Mouse (Mus musculus): ENCODE measurements around the gene Rbms3.

GRCm38 (mm10) chr9:116703119-116703518 lies 926.6 kb downstream of the Rbms3 start:
- TF ChIP-seq POLR2A (IDR thresholded peaks at IDR 0.05; ENCODE audit: borderline replicate concordance, control insufficient read depth, low read depth, low read length), result no peak
- no peak for TF ChIP-seq CTCF (IDR thresholded peaks at IDR 0.05; ENCODE audit: control insufficient read depth, insufficient read depth, low read length)

Data from bone marrow, adult 2 months (tissue).